Mouse (Mus musculus) frontal cortex, adult (tissue): Measurements from ENCODE around the gene Slc8a2.

Experiments used
- ATAC-seq: cut with Nextera tagmentation; 2 replicates; pipeline ENCODE4 v1.9.2; 2017; ENCODE audit warnings: mild to moderate bottlenecking, moderate library complexity, mixed read lengths; ENCODE audit not compliant: low TSS enrichment

Gene Slc8a2

GRCm38 (mm10) chr7:16162036-16162435, 32.4 kb downstream of the Slc8a2 start:
- peak; percentile 1; the same call in 1 of the 2 replicates for ATAC-seq

GRCm38 (mm10) chr7:16172141-16172581, 42.5 kb downstream of the Slc8a2 start:
- no peak for ATAC-seq

- ATAC-seq, result no peak
Observed at GRCm38 (mm10) chr7:16172586-16173140, 43.0 kb downstream of the Slc8a2 start.

GRCm38 (mm10) chr7:16173146-16173545, 43.5 kb downstream of the Slc8a2 start:
- no peak for ATAC-seq

- ATAC-seq, result peak; percentile 80
Observed at GRCm38 (mm10) chr7:16174597-16175541, 45.2 kb downstream of the Slc8a2 start, which contains the start of gene Meis3. TSS of gene Meis3 (plus strand) at chr7:16175090.

- ATAC-seq, result no peak
Observed at GRCm38 (mm10) chr7:16175542-16175931, 45.9 kb downstream of the Slc8a2 start.

DNA sequence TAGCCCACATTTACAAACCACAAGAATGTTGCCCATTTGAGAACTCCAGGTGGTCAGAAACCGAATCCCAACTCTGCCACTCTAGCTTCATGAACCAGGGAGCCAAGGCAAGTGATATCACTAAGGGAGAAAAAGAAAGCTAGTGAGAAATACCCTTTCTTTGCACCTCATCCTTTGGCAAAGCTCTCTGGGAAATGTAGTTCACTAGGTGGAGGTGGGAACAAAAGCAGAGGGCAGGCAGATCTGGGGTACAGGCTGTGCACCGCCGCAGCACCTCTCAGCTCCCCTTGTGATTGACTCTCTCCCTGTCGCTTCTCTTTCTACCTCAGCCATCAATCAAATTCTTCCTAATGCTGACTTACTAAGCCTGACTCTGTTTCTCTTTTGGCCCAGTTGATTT, 48.5 kb downstream of the Slc8a2 start:
- no peak for ATAC-seq

DNA sequence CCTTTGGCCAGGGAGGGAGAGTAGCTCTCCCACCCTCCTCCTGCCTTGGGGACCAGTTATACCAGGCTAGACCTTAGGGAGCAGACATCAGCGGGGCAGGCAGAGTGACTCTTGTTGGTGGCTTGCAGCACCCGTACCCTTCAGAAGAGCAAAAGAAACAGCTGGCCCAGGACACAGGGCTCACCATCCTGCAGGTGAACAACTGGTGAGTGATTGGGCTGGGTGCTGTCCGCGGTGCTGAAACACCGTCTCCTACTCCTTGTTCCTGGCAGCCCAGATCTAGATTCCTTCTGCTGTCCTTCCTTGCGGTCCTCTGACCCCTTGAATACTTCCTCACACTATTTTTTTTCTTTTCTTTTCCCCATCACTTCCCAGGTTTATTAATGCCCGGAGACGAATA, 54.0 kb downstream of the Slc8a2 start:
- ATAC-seq, result no peak

- no peak for ATAC-seq
Observed at GRCm38 (mm10) chr7:16187494-16187893, 57.9 kb downstream of the Slc8a2 start.

DNA sequence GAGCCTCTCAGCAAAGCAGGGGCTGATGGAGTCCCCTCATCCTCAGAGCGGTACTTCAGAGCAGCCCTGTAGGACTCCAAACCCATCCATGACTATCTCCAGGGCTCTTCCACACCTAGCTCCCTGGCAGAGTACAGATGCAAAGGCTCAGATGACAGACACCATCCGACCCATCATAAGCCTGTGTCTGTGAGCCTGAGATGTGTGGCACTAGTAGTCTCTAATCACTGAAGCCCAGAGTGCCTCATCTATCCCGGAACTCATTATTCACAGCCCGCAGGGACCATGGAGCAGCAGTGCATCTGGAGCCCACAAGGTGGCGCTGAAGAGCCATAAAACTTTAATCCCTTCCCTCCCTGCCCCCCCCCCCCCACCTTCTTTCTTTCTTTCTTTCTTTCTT, 62.7 kb downstream of the Slc8a2 start:
- ATAC-seq, result peak; percentile 50; the same call in 1 of the 2 replicates

GRCm38 (mm10) chr7:16193702-16194101, 64.1 kb downstream of the Slc8a2 start:
- ATAC-seq, result no peak

GRCm38 (mm10) chr7:16196616-16197015, 67.0 kb downstream of the Slc8a2 start:
- ATAC-seq, result no peak

GRCm38 (mm10) chr7:16197166-16197565, 67.5 kb downstream of the Slc8a2 start:
- no peak for ATAC-seq

DNA sequence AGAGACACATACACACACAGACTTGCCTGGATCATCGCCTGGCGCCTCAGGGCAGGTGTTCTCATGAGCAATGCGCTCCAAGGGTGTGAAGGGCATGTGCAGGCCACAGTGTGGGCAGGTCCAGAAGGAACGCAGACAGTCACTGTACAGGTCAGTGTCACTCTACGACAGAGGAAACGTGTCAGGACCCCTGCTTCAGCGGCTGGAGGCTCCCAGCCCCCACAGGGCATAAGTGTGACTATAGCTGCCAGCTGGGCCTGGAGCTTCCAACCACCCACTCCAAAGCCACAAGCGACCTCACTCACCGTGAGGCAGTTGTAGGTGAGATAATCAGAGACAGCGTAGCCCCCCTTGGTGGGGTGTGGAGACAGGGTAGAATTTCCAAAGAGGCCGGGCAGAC, 68.9 kb downstream of the Slc8a2 start:
- no peak for ATAC-seq

DNA sequence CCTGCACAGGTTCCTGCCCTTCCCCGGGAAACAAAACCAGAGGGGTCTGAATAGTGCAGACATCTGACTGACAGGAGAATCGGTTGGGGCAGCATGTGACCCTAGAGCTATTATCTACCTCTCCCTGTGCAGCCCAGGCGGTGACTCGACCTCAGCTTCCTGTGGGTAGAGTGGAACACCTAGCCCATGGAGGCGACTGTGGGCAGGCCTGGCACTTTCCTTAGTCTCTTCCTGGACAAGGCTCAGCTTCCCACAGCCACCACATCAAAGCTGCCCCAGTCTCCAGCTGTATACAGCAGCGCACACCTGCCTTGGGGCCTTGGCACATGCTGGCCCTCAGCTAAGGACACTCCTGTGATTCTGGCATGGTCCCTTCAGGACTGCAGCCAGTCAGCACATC, 71.5 kb downstream of the Slc8a2 start:
- no peak for ATAC-seq

DNA sequence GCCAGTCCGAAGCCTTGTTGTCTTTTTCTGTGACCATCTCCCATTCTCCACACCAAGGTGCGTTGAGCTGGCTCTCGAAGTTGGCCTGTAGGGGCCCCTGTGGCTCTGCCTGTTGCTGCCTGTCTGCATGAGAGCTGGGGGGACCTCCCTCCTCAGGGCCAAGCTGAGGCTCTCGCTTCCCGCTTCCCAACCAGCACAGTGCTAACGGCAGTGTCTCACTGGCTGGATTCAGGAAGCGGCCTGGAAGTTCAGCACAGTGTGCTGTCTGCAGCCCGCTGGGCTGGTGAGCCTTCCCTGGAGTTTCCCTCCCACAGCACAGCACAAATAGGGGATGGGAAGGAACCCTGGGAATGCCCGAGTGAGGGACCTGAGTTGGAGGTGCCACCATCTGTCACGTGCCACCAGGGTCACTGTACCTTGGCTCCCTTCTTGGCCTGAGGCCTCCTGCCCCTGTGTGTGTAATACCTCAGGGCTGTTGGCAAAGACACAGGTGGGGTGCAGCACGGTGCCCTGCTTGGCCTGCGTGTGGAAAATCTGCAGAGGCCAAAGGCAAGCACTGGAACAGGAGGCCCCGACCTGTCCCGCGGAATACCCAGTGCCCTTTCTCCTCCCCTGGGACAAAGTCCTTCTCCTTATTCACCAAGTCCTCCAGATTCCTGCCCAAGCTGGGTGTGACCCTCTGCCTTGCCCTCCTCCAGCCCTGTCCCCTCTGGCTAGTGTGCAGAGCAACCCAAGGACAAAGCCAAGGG, 73.3 kb downstream of the Slc8a2 start:
- ATAC-seq, result no peak

GRCm38 (mm10) chr7:16203505-16203903, 73.9 kb downstream of the Slc8a2 start:
- ATAC-seq, result no peak

- ATAC-seq, result no peak
Observed at GRCm38 (mm10) chr7:16204791-16205190, 75.2 kb downstream of the Slc8a2 start.

GRCm38 (mm10) chr7:16207076-16207475, 77.5 kb downstream of the Slc8a2 start:
- ATAC-seq, result peak; percentile 33; the same call in 1 of the 2 replicates

- peak; percentile 90 for ATAC-seq
Observed at GRCm38 (mm10) chr7:16207496-16207895, 77.9 kb downstream of the Slc8a2 start.

- no peak for ATAC-seq
Observed at GRCm38 (mm10) chr7:16208781-16209665, 79.4 kb downstream of the Slc8a2 start.
